Mouse (Mus musculus) limb, embryonic 15.5 days (tissue): ENCODE data around the gene Dlx6. TPM values are rescaled to one million over a fixed set of nuclear protein-coding genes. Genes with fewer than 3 reads are reported as not detected.

ENCODE experiments used
- ATAC-seq: fragments of 200-750 bp; cut with Nextera tagmentation; 2 replicates; pipeline ENCODE4 v1.8.0; 2017; ENCODE audit warnings: low read depth, moderate TSS enrichment; ENCODE audit not compliant: insufficient number of reproducible peaks, low FRiP score, low TSS enrichment
- H3K27ac ChIP-seq: fragments of 300-500 bp; sonication (generic); 2 replicates; pipeline ENCODE4 v1.5.1; 2015; ENCODE audit warnings: moderate library complexity, mild to moderate bottlenecking, inconsistent platforms
- H3K27me3 ChIP-seq: fragments of 300-500 bp; sonication (generic); 2 replicates; pipeline ENCODE4 v1.6.1; 2015; ENCODE audit warnings: inconsistent platforms
- H3K36me3 ChIP-seq: fragments of 300-500 bp; sonication (generic); 2 replicates; pipeline ENCODE4 v1.6.1; 2015; ENCODE audit warnings: inconsistent platforms
- H3K4me1 ChIP-seq: fragments of 300-500 bp; sonication (generic); 2 replicates; pipeline ENCODE4 v1.6.1; 2015; ENCODE audit warnings: inconsistent platforms
- H3K4me2 ChIP-seq: fragments of 300-500 bp; sonication (generic); 2 replicates; pipeline ENCODE4 v1.6.1; 2015; ENCODE audit warnings: mild to moderate bottlenecking, inconsistent platforms
- H3K4me3 ChIP-seq: fragments of 300-500 bp; sonication (generic); 2 replicates; pipeline ENCODE4 v1.5.1; 2015; ENCODE audit warnings: mild to moderate bottlenecking, inconsistent platforms
- H3K9ac ChIP-seq: fragments of 300-500 bp; sonication (generic); 2 replicates; pipeline ENCODE4 v1.6.1; 2015; ENCODE audit warnings: inconsistent platforms
- H3K9me3 ChIP-seq: fragments of 300-500 bp; sonication (generic); 2 replicates; pipeline ENCODE4 v1.6.1; 2016; ENCODE audit warnings: inconsistent platforms
- WGBS: fragments of 180-500 bp; shearing (Covaris S2); methylation state at CpG from one replicate; pipeline ENCODE4 v1.1.7; 2015; 5-methylcytosine and 5-hydroxymethylcytosine counted together
- polyA plus RNA-seq: library from polyadenylated mRNA; unstranded; fragments of >200 nt; fragmentation: Nextera tagmentation; extraction: Ambion mirVana; gene quantifications from 2 replicates; pipeline ENCODE4 v1.2.1, GENCODE M21; 2015

Dlx6 gene
- polyA plus RNA-seq, 1 experiment from 2014 or later: 1.7 TPM

- Histone ChIP-seq H3K27ac (no peak overlapping the region), H3K4me2 (no peak overlapping the region), H3K4me1 (peaks cover 21% of the 10 kb centered on the region), H3K4me3 (no peak overlapping the region), H3K9ac (no peak overlapping the region), H3K36me3 (no peaks in the 10 kb centered on the region), H3K27me3 (peaks cover 90% of the 10 kb centered on the region), H3K9me3 (no peaks in the 10 kb centered on the region)
- 45% methylated on average over 3 of the region's 3 CpGs for WGBS
- ATAC-seq: no peak
These were observed 10.2 kb upstream of the Dlx6 start for GRCm38 (mm10) chr6:6852944-6853343.

GRCm38 (mm10) chr6:6854176-6854575 lies 9.0 kb upstream of the Dlx6 start:
- no peak overlapping the region for H3K27ac ChIP-seq
- no peak overlapping the region for H3K4me3 ChIP-seq
- ATAC-seq: no peak
- no peak overlapping the region for H3K9ac ChIP-seq
- H3K4me2 ChIP-seq: no peak overlapping the region
- 5% methylated on average over 9 of the region's 9 CpGs for WGBS
- H3K36me3 ChIP-seq: no peaks in the 10 kb centered on the region
- H3K27me3 ChIP-seq: peaks cover 90% of the 10 kb centered on the region
- H3K9me3 ChIP-seq: no peaks in the 10 kb centered on the region
- H3K4me1 ChIP-seq: peaks cover 21% of the 10 kb centered on the region

GRCm38 (mm10) chr6:6854902-6855745 lies 8.0 kb upstream of the Dlx6 start:
- peaks cover 94% of the 10 kb centered on the region for H3K27me3 ChIP-seq
- no peak overlapping the region for H3K27ac ChIP-seq
- H3K9ac ChIP-seq: no peak overlapping the region
- H3K36me3 ChIP-seq: no peaks in the 10 kb centered on the region
- H3K9me3 ChIP-seq: no peaks in the 10 kb centered on the region
- no peak overlapping the region for H3K4me2 ChIP-seq
- no peak overlapping the region for H3K4me3 ChIP-seq
- H3K4me1 ChIP-seq: peaks cover 28% of the 10 kb centered on the region
- ATAC-seq: no peak
- 4% methylated on average over 25 of the region's 25 CpGs for WGBS

- peak overlapping the region; percentile 29 for H3K4me2 ChIP-seq
- no peak overlapping the region for H3K4me3 ChIP-seq
- no peak overlapping the region for H3K9ac ChIP-seq
- H3K27ac ChIP-seq: no peak overlapping the region
- no peak for ATAC-seq
- H3K36me3 ChIP-seq: no peaks in the 10 kb centered on the region
- H3K9me3 ChIP-seq: no peaks in the 10 kb centered on the region
- H3K4me1 ChIP-seq: peaks cover 32% of the 10 kb centered on the region
- 4% methylated on average over 10 of the region's 10 CpGs for WGBS
- peaks cover 94% of the 10 kb centered on the region for H3K27me3 ChIP-seq
These were observed 7.4 kb upstream of the Dlx6 start for GRCm38 (mm10) chr6:6855746-6856185.

- no peak for ATAC-seq
- Histone ChIP-seq H3K4me2 (peak overlapping the region; percentile 29), H3K9ac (no peak overlapping the region), H3K36me3 (no peaks in the 10 kb centered on the region), H3K27ac (no peak overlapping the region), H3K9me3 (no peaks in the 10 kb centered on the region), H3K27me3 (peaks cover 94% of the 10 kb centered on the region), H3K4me3 (peak overlapping the region; percentile 8; the same call in 1 of the 2 replicates), H3K4me1 (peaks cover 36% of the 10 kb centered on the region)
- under 1% methylated on average over 20 of the region's 20 CpGs for WGBS
These were observed 6.8 kb upstream of the Dlx6 start for GRCm38 (mm10) chr6:6856316-6856715.

- H3K4me3 ChIP-seq: no peak overlapping the region
- 7% methylated on average over 4 of the region's 4 CpGs for WGBS
- no peak overlapping the region for H3K27ac ChIP-seq
- H3K4me1 ChIP-seq: peaks cover 36% of the 10 kb centered on the region
- no peaks in the 10 kb centered on the region for H3K9me3 ChIP-seq
- H3K9ac ChIP-seq: no peak overlapping the region
- H3K27me3 ChIP-seq: peaks cover 91% of the 10 kb centered on the region
- no peaks in the 10 kb centered on the region for H3K36me3 ChIP-seq
- no peak overlapping the region for H3K4me2 ChIP-seq
- no peak for ATAC-seq
These were observed 6.3 kb upstream of the Dlx6 start for GRCm38 (mm10) chr6:6856881-6857280.

- Histone ChIP-seq H3K9ac (no peak overlapping the region), H3K4me2 (no peak overlapping the region), H3K36me3 (no peaks in the 10 kb centered on the region), H3K4me3 (no peak overlapping the region), H3K9me3 (no peaks in the 10 kb centered on the region), H3K27me3 (peaks cover 91% of the 10 kb centered on the region), H3K27ac (no peak overlapping the region), H3K4me1 (peaks cover 40% of the 10 kb centered on the region)
- ATAC-seq: no peak
- 15% methylated on average over 2 of the region's 2 CpGs for WGBS
These were observed 5.4 kb upstream of the Dlx6 start for GRCm38 (mm10) chr6:6857766-6858165.

- ATAC-seq: no peak
- H3K9me3 ChIP-seq: no peaks in the 10 kb centered on the region
- WGBS: 0% methylated on average over 1 of the region's 1 CpGs
- no peaks in the 10 kb centered on the region for H3K36me3 ChIP-seq
- H3K4me1 ChIP-seq: peaks cover 48% of the 10 kb centered on the region
- no peak overlapping the region for H3K4me2 ChIP-seq
- H3K9ac ChIP-seq: no peak overlapping the region
- peaks cover 91% of the 10 kb centered on the region for H3K27me3 ChIP-seq
- no peak overlapping the region for H3K4me3 ChIP-seq
- no peak overlapping the region for H3K27ac ChIP-seq
These were observed 4.6 kb upstream of the Dlx6 start for GRCm38 (mm10) chr6:6858571-6858970.

- 10% methylated on average over 19 of the region's 19 CpGs for WGBS
- Histone ChIP-seq H3K4me2 (peak overlapping the region; percentile 32; the same call in 1 of the 2 replicates), H3K4me3 (peak overlapping the region; percentile 12; the same call in 1 of the 2 replicates)
These were observed 3.8 kb upstream of the Dlx6 start for GRCm38 (mm10) chr6:6859111-6859949.

GRCm38 (mm10) chr6:6859950-6860410 lies 3.2 kb upstream of the Dlx6 start:
- Histone ChIP-seq H3K27me3 (peaks cover 92% of the 10 kb centered on the region), H3K9ac (no peak overlapping the region), H3K36me3 (no peaks in the 10 kb centered on the region), H3K4me3 (peak overlapping the region; percentile 12), H3K4me1 (peaks cover 53% of the 10 kb centered on the region), H3K9me3 (no peaks in the 10 kb centered on the region), H3K27ac (no peak overlapping the region), H3K4me2 (peak overlapping the region; percentile 32)
- WGBS: 5% methylated on average over 21 of the region's 21 CpGs
- no peak for ATAC-seq

More at GRCm38 (mm10) chr6:6859111-6859949, 3.8 kb upstream of the Dlx6 start:
- Histone ChIP-seq H3K36me3 (no peaks in the 10 kb centered on the region), H3K9ac (no peak overlapping the region), H3K27me3 (peaks cover 92% of the 10 kb centered on the region), H3K27ac (no peak overlapping the region), H3K4me1 (peaks cover 55% of the 10 kb centered on the region), H3K9me3 (no peaks in the 10 kb centered on the region)
- no peak for ATAC-seq

- ATAC-seq: no peak
- Histone ChIP-seq H3K27me3 (peaks cover 92% of the 10 kb centered on the region), H3K9ac (no peak overlapping the region), H3K4me1 (peaks cover 49% of the 10 kb centered on the region), H3K4me2 (peak overlapping the region; percentile 32), H3K36me3 (no peaks in the 10 kb centered on the region), H3K4me3 (peak overlapping the region; percentile 12), H3K9me3 (no peaks in the 10 kb centered on the region), H3K27ac (no peak overlapping the region)
- 1% methylated on average over 33 of the region's 33 CpGs for WGBS
These were observed 2.6 kb upstream of the Dlx6 start for GRCm38 (mm10) chr6:6860411-6861085.
